Mouse (Mus musculus) brain, embryonic 14.5 days (tissue): ENCODE results near the gene Creb5.

Experiments
- CTCF ChIP-seq: fragments of 200-500 bp; IDR thresholded peaks from 2 replicates; pipeline ENCODE4 v1.5.1; 2012; ENCODE audit warnings: inconsistent platforms, mild to moderate bottlenecking, moderate library complexity, borderline replicate concordance; ENCODE audit not compliant: insufficient read depth, insufficient read length; ENCODE audit errors: extremely low read depth
- POLR2A ChIP-seq: fragments of 200-500 bp; IDR thresholded peaks from 2 replicates; pipeline ENCODE4 v1.6.1; 2012; ENCODE audit warnings: mild to moderate bottlenecking, inconsistent platforms, borderline replicate concordance; ENCODE audit not compliant: poor library complexity, insufficient read depth, insufficient read length, severe bottlenecking; ENCODE audit errors: extremely low read depth

DNA sequence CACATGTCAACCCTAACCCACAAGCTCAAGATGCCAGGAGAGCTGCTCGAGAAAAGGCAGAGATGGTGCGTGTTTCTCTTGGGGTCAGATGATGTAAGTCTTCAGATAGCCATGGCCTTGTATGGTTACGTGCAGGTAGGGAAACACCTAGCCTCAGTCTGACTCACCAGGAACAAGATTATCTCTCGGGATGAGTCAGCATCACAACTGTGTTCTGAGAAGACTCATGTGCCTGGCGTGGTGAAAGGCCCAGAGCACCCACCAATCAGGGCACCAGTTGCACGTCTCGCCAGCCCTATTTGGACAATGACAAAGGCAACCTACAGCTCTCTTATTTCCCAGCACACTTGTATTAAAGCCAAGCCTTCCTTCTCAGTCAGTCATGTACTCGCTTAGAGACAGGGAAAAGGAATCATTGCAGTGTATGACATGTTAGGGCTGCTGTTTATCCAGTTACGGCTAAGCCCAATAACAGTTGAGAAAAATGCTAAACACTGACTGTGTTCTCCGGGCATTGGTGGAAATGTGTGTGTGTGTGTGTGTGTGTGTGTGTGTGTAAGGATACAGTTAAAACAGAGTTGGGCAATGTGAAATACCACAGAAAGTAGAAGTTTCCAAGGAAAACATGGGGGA is 210.9 kb downstream of the Creb5 start:
- no peak for TF ChIP-seq CTCF
- TF ChIP-seq POLR2A = no peak
